Mouse (Mus musculus) gastrocnemius, adult 2 months (tissue): Measurements from ENCODE around the gene Zfp433. TPM values are rescaled to one million over a fixed set of nuclear protein-coding genes. Genes with fewer than 3 reads are reported as not detected.
"Not testable (repeated sequence)": the region's sequence is repeated elsewhere in the genome, so short reads cannot be mapped to it uniquely, and the experiment has no call there.

Experiments used
- DNase-seq: peaks from one replicate; pipeline ENCODE4 v3.0.0; 2022
- H3K27ac ChIP-seq: fragments of 200-600 bp; 2 replicates; pipeline ENCODE4 v1.8.1; 2022; ENCODE audit warnings: mild to moderate bottlenecking
- H3K4me3 ChIP-seq: fragments of 200-600 bp; 2 replicates; pipeline ENCODE4 v1.8.1; 2022; ENCODE audit warnings: mild to moderate bottlenecking, moderate library complexity
- CTCF ChIP-seq: fragments of 200-600 bp; IDR thresholded peaks from 2 replicates; pipeline ENCODE4 v1.8.1; 2022; ENCODE audit warnings: antibody characterized with exemption, mild to moderate bottlenecking, moderate library complexity
- intact Hi-C: fragments of 180-260 bp; cut with DNase I; formaldehyde crosslinking; loops from one replicate; pipeline ENCODE4 v1.15.1; 2025
- long read RNA-seq, 2 experiments: library from polyadenylated mRNA; stranded (forward); transcript quantifications; one replicate each; pipeline ENCODE4 v2.0.0; 2021
- total RNA-seq, 2 experiments: library from RNA; stranded (reverse); gene quantifications; 2 replicates each; pipeline ENCODE4 v1.2.3; 2021

The Zfp433 gene
- 1 to 10 TPM; 3.9 to 5.7 TPM for total RNA-seq
- long read RNA-seq, experiment 1, partial matches to known transcripts = 0 of 1 reads
- long read RNA-seq, experiment 1, other reads (novel, unspliced or antisense) = 0 of 1 reads
- long read RNA-seq, experiment 2 = 0 reads

- H3K4me3 ChIP-seq, intact Hi-C loops, DNase-seq, H3K27ac ChIP-seq: not testable (repeated sequence)
These were observed at the start of gene Zfp433 for GRCm38 (mm10) chr10:81704531-81705301. Gene Zfp433 (plus strand): TSS chr10:81704825.

- DNase-seq = no peak
- TF ChIP-seq CTCF = no peak
- intact Hi-C loops = no loop called here
- H3K27ac ChIP-seq = no peak overlapping the region
- H3K4me3 ChIP-seq = no peak overlapping the region
These were observed 49.4 kb upstream of the Zfp433 start for GRCm38 (mm10) chr10:81655178-81655577.

GRCm38 (mm10) chr10:81656174-81656573, 48.5 kb upstream of the Zfp433 start:
- intact Hi-C loops = no loop called here
- Histone ChIP-seq H3K27ac (no peak overlapping the region), H3K4me3 (no peak overlapping the region)
- no peak for TF ChIP-seq CTCF
- DNase-seq = no peak

GRCm38 (mm10) chr10:81687114-81687513, 17.5 kb upstream of the Zfp433 start:
- H3K27ac ChIP-seq, H3K4me3 ChIP-seq, intact Hi-C loops, DNase-seq: not testable (repeated sequence)

GRCm38 (mm10) chr10:81770506-81771403, 66.1 kb downstream of the Zfp433 start, which contains the start of gene Gm3055:
Gene Gm3055 (minus strand): TSS chr10:81771161.
- DNase-seq, H3K4me3 ChIP-seq, intact Hi-C loops, H3K27ac ChIP-seq: not testable (repeated sequence)

- DNase-seq, H3K27ac ChIP-seq, intact Hi-C loops, H3K4me3 ChIP-seq: not testable (repeated sequence)
These were observed 66.8 kb downstream of the Zfp433 start for GRCm38 (mm10) chr10:81771404-81771777.

Other genes starting within 250 kb of the Zfp433 start
- gene Nfic, start 249.2 kb upstream of the Zfp433 start, total RNA-seq = 100 to 1,000 TPM; 207 to 215 TPM
- gene Celf5, start 222.1 kb upstream of the Zfp433 start, total RNA-seq = under 1 TPM in 1 of 2 experiments, not detected in 1; 0.17 TPM
- gene Ncln, start 208.4 kb upstream of the Zfp433 start, total RNA-seq = 10 to 100 TPM; 38.3 to 44.8 TPM
- 1 to 10 TPM in 1 of 2 experiments, under 1 TPM in 1; 0.97 to 1.2 TPM for gene S1pr4, start 204.7 kb upstream of the Zfp433 start, total RNA-seq
- under 1 TPM; 0.26 to 0.53 TPM for gene Gna15, start 180.6 kb upstream of the Zfp433 start, total RNA-seq
- 10 to 100 TPM; 25.7 to 30.3 TPM for gene Gna11, start 159.6 kb upstream of the Zfp433 start, total RNA-seq
- 100 to 1,000 TPM; 847 to 871 TPM for gene Aes, start 145.3 kb upstream of the Zfp433 start, total RNA-seq
- 1 to 10 TPM; 5.6 to 7.3 TPM for gene Tle2, start 130.3 kb upstream of the Zfp433 start, total RNA-seq
- gene Tle6, start 103.8 kb upstream of the Zfp433 start, total RNA-seq = 1 to 10 TPM; 5.6 to 6.7 TPM
- 1 to 10 TPM; 2.5 to 3.9 TPM for gene BC025920, start 98.6 kb upstream of the Zfp433 start, total RNA-seq
- gene Sirt6, start 77.0 kb upstream of the Zfp433 start, total RNA-seq = 1 to 10 TPM; 4.7 to 5.6 TPM
- 10 to 100 TPM in 1 of 2 experiments, 1 to 10 TPM in 1; 6.8 to 10.5 TPM for gene Ankrd24, start 76.3 kb upstream of the Zfp433 start, total RNA-seq
- 1 to 10 TPM; 1.8 TPM for gene Gm10778, start 55.8 kb upstream of the Zfp433 start, total RNA-seq
- gene Gm3055, start 66.3 kb downstream of the Zfp433 start, total RNA-seq = 1 to 10 TPM in 1 of 2 experiments, under 1 TPM in 1; 0.61 to 1.7 TPM
- gene Gm4767, start 107.4 kb downstream of the Zfp433 start, total RNA-seq = 1 to 10 TPM in 1 of 2 experiments, under 1 TPM in 1; 0.89 to 1.0 TPM
- gene Gm32687, start 159.1 kb downstream of the Zfp433 start, total RNA-seq = 1 to 10 TPM; 2.0 to 2.9 TPM
- gene Zfp781, start 225.7 kb downstream of the Zfp433 start, total RNA-seq = under 1 TPM; 0.33 to 0.53 TPM